Mouse (Mus musculus) heart, embryonic 16.5 days (tissue): ENCODE results near the gene Vmn1r85. TPM values are rescaled to one million over a fixed set of nuclear protein-coding genes. Genes with fewer than 3 reads are reported as not detected.

ENCODE experiments used
- ATAC-seq: fragments of 200-750 bp; cut with Nextera tagmentation; replicated peaks from 2 replicates; pipeline ENCODE4 v1.8.0; 2017; ENCODE audit warnings: moderate number of reproducible peaks; ENCODE audit not compliant: insufficient read depth, low FRiP score; ENCODE audit errors: extremely low read depth
- H3K27ac ChIP-seq: fragments of 300-500 bp; sonication (generic); 2 replicates; pipeline ENCODE4 v1.5.1; 2014; ENCODE audit warnings: mild to moderate bottlenecking, low read length, control low read depth, moderate library complexity
- H3K27me3 ChIP-seq: fragments of 300-500 bp; sonication (generic); 2 replicates; pipeline ENCODE4 v1.6.1; 2014; ENCODE audit warnings: low read length, mixed read lengths; ENCODE audit not compliant: control insufficient read depth, insufficient read depth
- H3K36me3 ChIP-seq: fragments of 300-500 bp; sonication (generic); 2 replicates; pipeline ENCODE4 v1.6.1; 2014; ENCODE audit not compliant: control insufficient read depth, insufficient read depth
- H3K4me1 ChIP-seq: fragments of 300-500 bp; sonication (generic); 2 replicates; pipeline ENCODE4 v1.6.1; 2014; ENCODE audit warnings: low read length, mixed read lengths; ENCODE audit not compliant: control insufficient read depth, insufficient read depth
- H3K4me2 ChIP-seq: fragments of 300-500 bp; sonication (generic); 2 replicates; pipeline ENCODE4 v1.6.1; 2014; ENCODE audit warnings: low read depth, mild to moderate bottlenecking, control low read depth, low read length
- H3K4me3 ChIP-seq: fragments of 300-500 bp; sonication (generic); 2 replicates; pipeline ENCODE4 v1.5.1; 2014; ENCODE audit warnings: mild to moderate bottlenecking, control low read depth, low read length
- H3K9ac ChIP-seq: fragments of 300-500 bp; sonication (generic); 2 replicates; pipeline ENCODE4 v1.6.1; 2014; ENCODE audit warnings: low read length, control low read depth
- H3K9me3 ChIP-seq: fragments of 300-500 bp; sonication (generic); replicated peaks from 2 replicates; pipeline ENCODE4 v1.6.1; 2016; ENCODE audit warnings: low read length; ENCODE audit not compliant: control insufficient read depth
- WGBS: fragments of 180-500 bp; shearing (Covaris S2); extraction: QIAGEN DNeasy Blood & Tissue Kit; methylation state at CpG from one replicate; pipeline ENCODE4 v1.1.7; 2014; 5-methylcytosine and 5-hydroxymethylcytosine counted together
- polyA plus RNA-seq: library from polyadenylated mRNA; unstranded; fragments of >200 nt; fragmentation: Nextera tagmentation; extraction: Ambion mirVana; gene quantifications from 2 replicates; pipeline ENCODE4 v1.2.1, GENCODE M21; 2015

Gene Vmn1r85
- polyA plus RNA-seq, 1 experiment from 2014 or later, result not detected

DNA sequence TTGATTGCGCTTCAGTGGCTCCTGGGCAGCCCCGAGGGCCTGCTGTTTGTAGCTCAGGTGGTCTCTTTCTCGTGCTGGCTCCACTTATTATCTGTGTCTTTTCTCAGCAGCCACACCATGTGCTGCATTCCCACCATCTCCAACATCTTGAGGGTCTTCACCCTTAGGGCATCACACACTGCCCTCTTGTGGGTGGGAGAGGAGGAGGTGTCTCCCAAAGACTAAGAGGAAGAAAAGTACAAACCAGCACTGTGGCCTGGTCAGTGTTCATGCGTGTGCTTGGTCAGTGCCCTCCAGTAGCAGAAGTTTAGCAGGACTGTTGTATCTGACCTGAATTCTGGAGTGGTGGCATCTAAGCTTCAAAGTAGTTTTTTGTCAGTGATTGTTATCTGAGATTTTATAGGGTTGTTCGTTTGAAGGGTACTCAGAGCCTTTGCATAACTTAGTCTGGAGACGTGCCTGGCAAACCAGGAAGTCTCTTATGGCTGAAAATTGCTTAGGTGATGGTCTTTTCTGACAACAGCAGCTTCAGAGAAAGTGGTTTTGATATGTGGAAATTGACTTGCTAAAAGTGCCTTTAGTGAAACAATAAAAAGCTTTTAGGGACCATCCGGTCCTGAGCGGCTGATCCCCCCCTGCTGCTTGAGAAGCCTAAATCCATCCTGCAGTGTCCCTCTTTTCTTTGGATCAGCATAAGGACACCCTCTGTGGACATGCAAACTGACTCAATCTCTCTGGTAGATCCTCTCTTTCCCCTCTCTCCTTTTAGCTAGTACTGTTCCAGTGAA is 37.9 kb downstream of the Vmn1r85 start:
- Histone ChIP-seq H3K4me3 (no peak overlapping the region), H3K9ac (no peak overlapping the region), H3K36me3 (no peaks in the 10 kb centered on the region), H3K4me2 (no peak overlapping the region), H3K27ac (no peak overlapping the region), H3K27me3 (no peaks in the 10 kb centered on the region), H3K9me3 (no peaks in the 10 kb centered on the region), H3K4me1 (peaks cover 4% of the 10 kb centered on the region; the same call in 1 of the 2 replicates)
- no peak for ATAC-seq
- WGBS, result 61% methylated on average over 8 of the region's 8 CpGs

DNA sequence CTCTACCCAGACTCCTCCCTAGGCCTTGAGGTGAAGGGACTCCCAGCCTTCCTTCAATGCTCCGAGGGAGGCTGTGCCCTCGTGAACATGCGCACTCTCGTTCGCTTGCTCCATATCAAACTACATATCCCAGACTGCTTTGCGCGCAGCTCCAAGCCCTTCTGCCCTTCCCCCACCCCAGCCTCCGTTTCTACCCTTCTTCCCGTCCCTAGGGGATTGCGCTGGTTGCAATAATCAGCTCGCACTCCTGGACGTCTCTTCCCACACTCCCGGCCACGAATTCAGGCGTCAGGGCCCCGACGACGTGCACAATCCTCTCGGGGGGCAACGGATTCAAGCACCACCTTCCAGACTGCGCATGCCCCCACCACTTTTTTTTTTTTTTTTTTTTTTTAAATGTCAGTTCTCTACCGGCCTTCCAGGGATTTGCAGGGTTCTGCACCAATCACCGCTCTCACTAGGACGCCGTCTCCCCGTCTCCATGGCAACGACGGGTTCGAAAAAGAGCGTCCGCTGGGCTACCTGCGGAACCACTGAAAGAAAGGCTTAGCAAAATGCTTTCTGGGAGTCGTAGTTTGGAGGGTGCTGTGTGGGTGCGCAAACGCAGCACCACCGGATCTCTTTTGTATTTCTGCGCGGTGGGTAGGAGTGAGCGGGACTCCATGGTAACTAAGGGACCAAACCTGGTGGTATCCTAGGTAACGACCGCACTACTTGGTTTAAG is 40.5 kb downstream of the Vmn1r85 start, which contains the start of gene Mzf1:
TSS of gene Mzf1 (minus strand) at position 478 of the 724 bp plus-strand sequence.
- no peaks in the 10 kb centered on the region for H3K36me3 ChIP-seq
- peak within 1 kb of the TSS; percentile 85 for H3K9ac ChIP-seq
- H3K4me1 ChIP-seq, result peaks cover 4% of the 10 kb centered on the region; the same call in 1 of the 2 replicates
- peak within 1 kb of the TSS; percentile 75 for H3K4me3 ChIP-seq
- H3K9me3 ChIP-seq, result no peaks in the 10 kb centered on the region
- no peaks in the 10 kb centered on the region for H3K27me3 ChIP-seq
- peak within 1 kb of the TSS; percentile 86 for H3K27ac ChIP-seq
- peak; percentile 91 for ATAC-seq
- under 1% methylated on average over 41 of the region's 41 CpGs for WGBS
- H3K4me2 ChIP-seq, result peak within 1 kb of the TSS; percentile 79

DNA sequence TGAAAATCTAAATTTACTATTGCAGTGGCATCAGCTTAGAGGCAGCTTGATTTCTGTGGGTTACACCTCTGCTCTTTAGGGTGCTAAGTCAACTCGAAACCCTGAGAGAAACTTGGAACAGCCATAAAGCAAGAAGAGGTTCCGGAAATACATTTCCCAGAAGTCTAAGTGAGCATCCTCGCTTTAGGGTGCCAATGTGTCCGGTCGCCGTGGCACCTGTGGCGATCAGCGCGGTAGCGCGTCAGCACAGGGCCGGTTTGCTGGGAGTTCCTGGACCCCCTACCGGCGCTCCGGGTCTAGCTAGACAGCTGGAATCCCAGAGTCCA is 41.0 kb downstream of the Vmn1r85 start:
- no peaks in the 10 kb centered on the region for H3K9me3 ChIP-seq
- peak overlapping the region; percentile 86 for H3K27ac ChIP-seq
- peaks cover 4% of the 10 kb centered on the region; the same call in 1 of the 2 replicates for H3K4me1 ChIP-seq
- 3% methylated on average over 15 of the region's 15 CpGs for WGBS
- no peak for ATAC-seq
- no peaks in the 10 kb centered on the region for H3K27me3 ChIP-seq
- no peaks in the 10 kb centered on the region for H3K36me3 ChIP-seq
- H3K4me3 ChIP-seq, result peak overlapping the region; percentile 75
- peak overlapping the region; percentile 85 for H3K9ac ChIP-seq
- peak overlapping the region; percentile 79 for H3K4me2 ChIP-seq

DNA sequence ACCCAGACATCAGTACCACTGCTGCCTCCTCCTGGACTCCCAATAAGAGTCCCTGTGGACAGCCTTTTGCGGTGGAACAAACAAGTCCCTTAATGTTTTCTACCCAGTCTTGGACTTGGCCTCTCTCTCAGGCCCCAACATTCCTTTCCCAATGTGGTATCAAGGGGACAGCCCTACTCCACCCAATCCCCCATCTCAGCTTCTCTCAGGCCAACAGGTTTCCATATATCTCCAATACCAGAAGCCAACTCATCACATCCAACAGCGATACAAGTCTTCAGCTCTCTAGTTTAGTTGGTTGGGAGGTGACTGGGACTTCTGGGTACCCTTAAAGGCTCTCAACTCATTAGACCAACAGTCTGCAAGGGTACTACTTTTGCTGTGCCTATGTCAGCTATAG is 41.5 kb downstream of the Vmn1r85 start:
- H3K27ac ChIP-seq, result no peak overlapping the region; the same call in 1 of the 2 replicates
- no peaks in the 10 kb centered on the region for H3K9me3 ChIP-seq
- H3K36me3 ChIP-seq, result no peaks in the 10 kb centered on the region
- 82% methylated on average over 2 of the region's 2 CpGs for WGBS
- ATAC-seq, result no peak
- peaks cover 4% of the 10 kb centered on the region; the same call in 1 of the 2 replicates for H3K4me1 ChIP-seq
- peak overlapping the region; percentile 75 for H3K4me3 ChIP-seq
- no peak overlapping the region; the same call in 1 of the 2 replicates for H3K9ac ChIP-seq
- no peaks in the 10 kb centered on the region for H3K27me3 ChIP-seq
- peak overlapping the region; percentile 79 for H3K4me2 ChIP-seq

DNA sequence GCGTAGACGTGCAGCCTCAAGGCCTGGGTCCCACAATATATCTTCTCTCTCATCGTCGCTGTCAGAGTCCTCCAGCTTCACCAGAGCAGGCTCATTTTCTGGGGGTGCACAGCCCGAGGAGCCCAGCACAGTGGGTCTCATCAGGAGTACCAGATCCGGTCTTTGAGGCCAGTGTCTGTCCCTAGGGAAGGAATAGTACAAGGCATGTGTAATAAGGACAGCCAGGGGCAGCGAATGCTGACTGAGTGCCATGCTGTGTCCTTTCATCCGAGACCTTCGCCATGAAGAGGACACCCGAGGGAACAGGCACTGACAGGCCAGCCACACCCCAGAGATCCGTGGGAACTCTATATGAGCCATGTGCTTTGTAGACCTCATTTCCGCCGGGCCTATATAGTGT is 42.0 kb downstream of the Vmn1r85 start:
- no peak overlapping the region for H3K4me3 ChIP-seq
- H3K9me3 ChIP-seq, result no peaks in the 10 kb centered on the region
- no peak overlapping the region for H3K27ac ChIP-seq
- WGBS, result 87% methylated on average over 13 of the region's 13 CpGs
- no peaks in the 10 kb centered on the region for H3K27me3 ChIP-seq
- H3K9ac ChIP-seq, result no peak overlapping the region
- H3K36me3 ChIP-seq, result no peaks in the 10 kb centered on the region
- ATAC-seq, result no peak
- peaks cover 4% of the 10 kb centered on the region; the same call in 1 of the 2 replicates for H3K4me1 ChIP-seq
- no peak overlapping the region for H3K4me2 ChIP-seq

DNA sequence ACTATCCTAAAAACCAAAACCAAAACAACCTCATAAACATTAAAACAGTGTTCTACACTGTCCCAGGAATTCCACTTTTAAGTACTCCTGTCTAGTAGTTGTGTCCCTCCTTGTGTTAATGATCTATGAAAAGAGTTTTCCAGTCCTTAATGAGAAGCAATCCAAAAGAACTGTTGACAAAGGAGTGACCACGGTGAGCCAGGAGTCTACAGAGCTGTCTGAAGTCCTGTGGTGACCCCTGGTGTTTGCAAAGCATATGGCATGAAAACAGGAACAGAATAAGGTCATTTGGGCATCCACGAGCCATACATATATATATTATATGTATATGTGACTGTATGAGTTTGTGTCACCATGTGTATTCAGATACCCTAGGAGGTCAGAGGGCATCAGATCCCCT is 48.9 kb downstream of the Vmn1r85 start:
- Histone ChIP-seq H3K4me1 (no peaks in the 10 kb centered on the region), H3K9me3 (peaks cover 6% of the 10 kb centered on the region; the same call in 1 of the 2 replicates), H3K4me2 (no peak overlapping the region), H3K9ac (no peak overlapping the region), H3K27ac (no peak overlapping the region), H3K27me3 (peaks cover 31% of the 10 kb centered on the region), H3K4me3 (no peak overlapping the region), H3K36me3 (no peaks in the 10 kb centered on the region)
- 0% methylated on average over 2 of the region's 2 CpGs for WGBS
- peak; percentile 71 for ATAC-seq

DNA sequence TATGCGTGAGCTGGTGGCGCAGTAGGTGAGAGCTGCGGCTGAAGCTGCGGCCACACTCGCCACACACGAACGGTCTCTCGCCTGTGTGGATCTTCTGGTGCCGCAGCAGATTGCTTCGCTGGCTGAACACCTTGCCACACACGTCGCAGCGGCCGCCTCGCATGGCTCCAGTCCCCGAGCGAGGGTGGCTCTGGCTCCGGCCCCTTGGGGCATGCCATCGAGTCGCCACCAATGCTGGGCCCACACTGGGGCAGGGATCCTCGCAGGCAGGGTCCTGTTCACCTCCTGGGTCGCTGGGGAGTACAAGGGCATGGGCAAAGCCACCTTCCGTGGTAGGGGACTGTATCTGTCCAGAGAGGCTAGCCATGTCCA is 50.7 kb downstream of the Vmn1r85 start:
- peaks cover 6% of the 10 kb centered on the region; the same call in 1 of the 2 replicates for H3K9me3 ChIP-seq
- H3K27me3 ChIP-seq, result peaks cover 31% of the 10 kb centered on the region
- 4% methylated on average over 23 of the region's 23 CpGs for WGBS
- H3K4me3 ChIP-seq, result peak overlapping the region; percentile 54
- H3K9ac ChIP-seq, result peak overlapping the region; percentile 70
- no peak overlapping the region for H3K27ac ChIP-seq
- no peaks in the 10 kb centered on the region for H3K36me3 ChIP-seq
- peak overlapping the region; percentile 87 for H3K4me2 ChIP-seq
- H3K4me1 ChIP-seq, result peaks cover 3% of the 10 kb centered on the region
- no peak for ATAC-seq

DNA sequence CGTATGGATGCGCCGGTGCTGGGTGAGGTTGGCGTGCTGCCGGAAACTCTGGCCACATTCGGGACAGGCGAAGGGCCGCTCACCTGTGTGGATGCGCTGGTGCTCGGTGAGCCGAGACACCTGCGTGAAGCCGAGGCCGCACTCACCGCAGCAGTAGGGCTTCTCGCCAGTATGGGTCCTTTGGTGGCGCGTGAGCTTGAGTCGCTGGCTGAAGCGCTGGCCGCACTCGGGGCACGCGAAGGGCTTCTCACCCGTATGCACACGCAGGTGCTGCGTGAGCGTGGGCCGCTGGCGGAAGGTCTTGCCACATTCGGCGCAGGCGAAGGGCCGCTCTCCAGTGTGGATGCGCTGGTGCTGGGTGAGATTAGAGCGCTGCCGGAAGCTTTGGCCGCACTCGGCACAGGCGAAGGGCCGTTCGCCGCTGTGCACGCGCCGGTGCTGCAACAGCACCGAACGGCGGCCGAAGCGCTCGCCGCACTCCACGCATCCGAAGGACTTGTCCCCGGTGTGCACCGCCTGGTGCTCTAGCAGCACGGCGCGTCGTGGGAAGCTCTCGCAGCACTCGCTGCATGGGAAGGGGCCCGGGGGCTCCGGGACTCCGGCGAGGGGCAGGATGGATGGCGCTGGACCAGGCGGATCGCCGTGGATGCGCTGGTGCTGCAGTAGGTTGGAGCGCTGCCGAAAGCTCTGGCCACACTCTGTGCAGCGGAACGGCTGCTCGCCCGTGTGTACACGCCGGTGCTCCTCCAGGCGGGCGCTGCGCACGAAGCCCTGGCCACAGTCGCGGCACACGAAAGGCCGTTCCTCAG is 51.3 kb downstream of the Vmn1r85 start:
- Histone ChIP-seq H3K27me3 (peaks cover 31% of the 10 kb centered on the region), H3K4me3 (peak overlapping the region; percentile 54), H3K4me1 (peaks cover 9% of the 10 kb centered on the region), H3K9me3 (peaks cover 6% of the 10 kb centered on the region; the same call in 1 of the 2 replicates), H3K4me2 (peak overlapping the region; percentile 87), H3K36me3 (no peaks in the 10 kb centered on the region), H3K9ac (peak overlapping the region; percentile 70), H3K27ac (no peak overlapping the region)
- ATAC-seq, result 0 out of 2 replicates have a peak, but pooled peaks have one; percentile 19
- WGBS, result 6% methylated on average over 88 of the region's 88 CpGs
